Mouse (Mus musculus) stomach, postnatal 0 days (tissue): ENCODE data around the gene Copa. TPM values are rescaled to one million over a fixed set of nuclear protein-coding genes. Genes with fewer than 3 reads are reported as not detected.

Experiments used
- ATAC-seq: fragments of 200-750 bp; cut with Nextera tagmentation; 2 replicates; pipeline ENCODE4 v1.8.0; 2017; ENCODE audit not compliant: low FRiP score, low TSS enrichment
- DNase-seq: peaks from one replicate; pipeline ENCODE4 v3.0.0-alpha.2; 2016; ENCODE audit warnings: low spot score
- H3K27ac ChIP-seq: fragments of 300-500 bp; sonication (generic); replicated peaks from 2 replicates; pipeline ENCODE4 v1.5.1; 2014; ENCODE audit warnings: mild to moderate bottlenecking, control low read depth
- H3K27me3 ChIP-seq: fragments of 300-500 bp; sonication (generic); 2 replicates; pipeline ENCODE4 v1.6.1; 2014; ENCODE audit warnings: low read length; ENCODE audit not compliant: control insufficient read depth, insufficient read depth
- H3K36me3 ChIP-seq: fragments of 300-500 bp; sonication (generic); 2 replicates; pipeline ENCODE4 v1.6.1; 2014; ENCODE audit warnings: low read length, mixed read lengths; ENCODE audit not compliant: control insufficient read depth, insufficient read depth
- H3K4me1 ChIP-seq: fragments of 300-500 bp; sonication (generic); replicated peaks from 2 replicates; pipeline ENCODE4 v1.6.1; 2014; ENCODE audit warnings: antibody characterized with exemption; ENCODE audit not compliant: control insufficient read depth, insufficient read depth
- H3K4me2 ChIP-seq: fragments of 300-500 bp; sonication (generic); replicated peaks from 2 replicates; pipeline ENCODE4 v1.6.1; 2014; ENCODE audit warnings: low read depth, mild to moderate bottlenecking, control low read depth, moderate library complexity
- H3K4me3 ChIP-seq: fragments of 300-500 bp; sonication (generic); 2 replicates; pipeline ENCODE4 v1.5.1; 2014; ENCODE audit warnings: low read depth, low read length, control low read depth
- H3K9ac ChIP-seq: fragments of 300-500 bp; sonication (generic); 2 replicates; pipeline ENCODE4 v1.6.1; 2014; ENCODE audit warnings: mild to moderate bottlenecking, low read length, control low read depth, mixed read lengths
- H3K9me3 ChIP-seq: fragments of 300-500 bp; sonication (generic); 2 replicates; pipeline ENCODE4 v1.6.1; 2016; ENCODE audit warnings: low read length; ENCODE audit not compliant: control insufficient read depth
- CTCF ChIP-seq: IDR thresholded peaks from 2 replicates; pipeline ENCODE4 v1.5.1; 2016; ENCODE audit warnings: antibody characterized with exemption, low read depth, mild to moderate bottlenecking, moderate library complexity
- EP300 ChIP-seq: optimal IDR thresholded peaks from 2 replicates; pipeline ENCODE3; 2016; ENCODE audit warnings: antibody characterized with exemption
- WGBS: fragments of 180-500 bp; shearing (Covaris S2); extraction: QIAGEN DNeasy Blood & Tissue Kit; methylation state at CpG from one replicate; pipeline ENCODE4 v1.1.7; 2014; 5-methylcytosine and 5-hydroxymethylcytosine counted together
- polyA plus RNA-seq: library from polyadenylated mRNA; unstranded; fragments of >200 nt; fragmentation: Nextera tagmentation; extraction: Ambion mirVana; gene quantifications from 2 replicates; pipeline ENCODE4 v1.2.1, GENCODE M21; 2015

The Copa gene
- polyA plus RNA-seq, 1 experiment from 2014 or later, result 89.6 TPM

GRCm38 (mm10) chr1:172148279-172148954 lies 66.1 kb downstream of the Copa start:
- DNase-seq (peak; percentile 71), ATAC-seq (peak; percentile 44)
- peaks cover 3% of the 10 kb centered on the region for H3K36me3 ChIP-seq
- H3K27me3 ChIP-seq, result no peaks in the 10 kb centered on the region
- TF ChIP-seq EP300, result no peak
- TF ChIP-seq CTCF, result no peak
- no peaks in the 10 kb centered on the region for H3K4me1 ChIP-seq
- peak overlapping the region; percentile 100 for H3K9ac ChIP-seq
- no peaks in the 10 kb centered on the region for H3K9me3 ChIP-seq
- under 1% methylated on average over 38 of the region's 40 CpGs for WGBS
- H3K27ac ChIP-seq, result peak overlapping the region; percentile 99
- peak overlapping the region; percentile 76 for H3K4me2 ChIP-seq
- H3K4me3 ChIP-seq, result peak overlapping the region; percentile 99

- 7% methylated on average over 19 of the region's 19 CpGs for WGBS
- peak overlapping the region; percentile 99 for H3K27ac ChIP-seq
- no peaks in the 10 kb centered on the region for H3K9me3 ChIP-seq
- peak overlapping the region; percentile 100 for H3K9ac ChIP-seq
- ATAC-seq (no peak), DNase-seq (no peak)
- no peak for TF ChIP-seq CTCF
- TF ChIP-seq EP300, result no peak
- peak overlapping the region; percentile 76 for H3K4me2 ChIP-seq
- H3K27me3 ChIP-seq, result no peaks in the 10 kb centered on the region
- peak overlapping the region; percentile 99 for H3K4me3 ChIP-seq
- H3K36me3 ChIP-seq, result peaks cover 3% of the 10 kb centered on the region
- no peaks in the 10 kb centered on the region for H3K4me1 ChIP-seq
Observed at GRCm38 (mm10) chr1:172148955-172149815, 66.9 kb downstream of the Copa start.

GRCm38 (mm10) chr1:172154536-172154935 lies 72.2 kb downstream of the Copa start:
- DNase-seq, result no peak
- no peak overlapping the region for H3K9ac ChIP-seq
- H3K4me1 ChIP-seq, result no peaks in the 10 kb centered on the region
- WGBS, result 73% methylated on average over 3 of the region's 3 CpGs
- H3K4me3 ChIP-seq, result no peak overlapping the region
- H3K27me3 ChIP-seq, result no peaks in the 10 kb centered on the region
- peaks cover 5% of the 10 kb centered on the region for H3K36me3 ChIP-seq
- no peak for TF ChIP-seq CTCF
- TF ChIP-seq EP300, result no peak
- no peak overlapping the region for H3K27ac ChIP-seq
- no peak overlapping the region for H3K4me2 ChIP-seq
- no peaks in the 10 kb centered on the region for H3K9me3 ChIP-seq
- peak; percentile 64; the same call in 1 of the 2 replicates for ATAC-seq

- TF ChIP-seq EP300 (no peak), CTCF (no peak)
- no peaks in the 10 kb centered on the region for H3K4me1 ChIP-seq
- no peaks in the 10 kb centered on the region for H3K9me3 ChIP-seq
- no peak overlapping the region for H3K27ac ChIP-seq
- 82% methylated on average over 3 of the region's 3 CpGs for WGBS
- no peaks in the 10 kb centered on the region for H3K27me3 ChIP-seq
- no peak overlapping the region for H3K9ac ChIP-seq
- H3K4me2 ChIP-seq, result no peak overlapping the region
- H3K4me3 ChIP-seq, result no peak overlapping the region
- ATAC-seq, result no peak
- no peak for DNase-seq
- H3K36me3 ChIP-seq, result peaks cover 5% of the 10 kb centered on the region
Observed at GRCm38 (mm10) chr1:172155518-172155917, 73.2 kb downstream of the Copa start.

GRCm38 (mm10) chr1:172159970-172160369 lies 77.6 kb downstream of the Copa start:
- H3K36me3 ChIP-seq, result 0 out of 2 replicates have a peak, but pooled peaks cover 2% of the 10 kb centered on the region
- no peaks in the 10 kb centered on the region for H3K4me1 ChIP-seq
- ATAC-seq, result peak; percentile 59; the same call in 1 of the 2 replicates
- H3K4me3 ChIP-seq, result no peak overlapping the region
- H3K27me3 ChIP-seq, result no peaks in the 10 kb centered on the region
- H3K9ac ChIP-seq, result no peak overlapping the region
- H3K9me3 ChIP-seq, result no peaks in the 10 kb centered on the region
- TF ChIP-seq CTCF, result no peak
- no peak for TF ChIP-seq EP300
- no peak overlapping the region for H3K4me2 ChIP-seq
- no peak overlapping the region for H3K27ac ChIP-seq
- no peak for DNase-seq
- 16% methylated on average over 4 of the region's 4 CpGs for WGBS
